Mouse (Mus musculus) gastrocnemius, adult 2 months (tissue): ENCODE measurements around the gene Rad51d. TPM values are rescaled to one million over a fixed set of nuclear protein-coding genes. Genes with fewer than 3 reads are reported as not detected.

Source experiments
- DNase-seq: peaks from one replicate; pipeline ENCODE4 v3.0.0; 2022
- H3K27ac ChIP-seq: fragments of 200-600 bp; 2 replicates; pipeline ENCODE4 v1.8.1; 2022; ENCODE audit warnings: mild to moderate bottlenecking
- H3K4me3 ChIP-seq: fragments of 200-600 bp; 2 replicates; pipeline ENCODE4 v1.8.1; 2022; ENCODE audit warnings: mild to moderate bottlenecking, moderate library complexity
- CTCF ChIP-seq: fragments of 200-600 bp; IDR thresholded peaks from 2 replicates; pipeline ENCODE4 v1.8.1; 2022; ENCODE audit warnings: antibody characterized with exemption, mild to moderate bottlenecking, moderate library complexity
- intact Hi-C: fragments of 180-260 bp; cut with DNase I; formaldehyde crosslinking; loops from one replicate; pipeline ENCODE4 v1.15.1; 2025
- total RNA-seq, 2 experiments: library from RNA; stranded (reverse); gene quantifications; 2 replicates each; pipeline ENCODE4 v1.2.3; 2021

Gene Rad51d
- total RNA-seq, 2 experiments from 2014 or later = 2.7 to 3.6 TPM

DNA sequence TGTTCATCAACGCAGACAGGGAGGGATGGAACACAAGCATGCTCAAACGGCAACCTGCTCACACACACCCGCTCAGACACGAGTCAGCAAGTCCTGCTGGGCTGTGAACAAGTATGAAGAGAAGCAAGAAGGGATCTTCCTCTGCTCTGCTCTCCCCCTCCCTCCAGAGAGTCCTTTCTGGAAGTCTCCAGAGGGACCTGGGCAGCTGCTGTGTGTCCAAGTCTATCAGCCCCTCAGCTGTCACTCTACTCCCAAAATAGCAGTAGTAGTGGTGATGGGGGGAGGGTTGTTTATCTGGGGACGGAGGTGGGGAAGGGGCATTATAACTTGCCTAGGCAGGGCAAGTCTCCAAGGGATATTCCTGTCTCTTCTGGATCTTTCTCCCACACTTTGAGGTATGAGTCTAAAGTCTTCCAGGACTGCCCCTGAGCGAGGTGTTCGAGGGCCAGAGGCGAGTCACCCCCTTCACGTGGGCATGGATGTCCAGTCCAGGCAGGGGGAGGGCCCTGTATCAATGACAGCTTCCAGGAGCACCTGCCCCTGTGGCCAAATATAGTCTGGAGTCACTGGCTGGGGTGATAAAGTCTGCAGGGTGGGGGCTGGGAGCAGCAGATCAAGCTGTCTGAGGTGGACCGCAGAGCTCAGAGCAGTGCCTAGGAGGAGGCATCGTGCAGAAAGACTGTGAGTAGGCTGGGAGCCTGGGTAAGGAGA is 20.4 kb upstream of the Rad51d start:
- DNase-seq = peak; percentile 91
- H3K27ac ChIP-seq = peak overlapping the region; percentile 94
- intact Hi-C loops = loop anchor here (10.0 kb wide), 1 partner anchor 384 kb away; the partner anchor contains the start of gene Ap2b1
- H3K4me3 ChIP-seq = peak overlapping the region; percentile 82
- TF ChIP-seq CTCF = no peak

GRCm38 (mm10) chr11:82910250-82910649 is 19.8 kb upstream of the Rad51d start, which contains the start of gene Unc45b:
Gene Unc45b, plus strand, starts transcription at chr11:82910550.
- intact Hi-C loops = loop anchor here (10.0 kb wide), 1 partner anchor 385 kb away; the partner anchor contains the start of gene Ap2b1
- no peak for TF ChIP-seq CTCF
- H3K4me3 ChIP-seq = peak within 1 kb of the TSS; percentile 82
- H3K27ac ChIP-seq = peak within 1 kb of the TSS; percentile 94
- DNase-seq = no peak

DNA sequence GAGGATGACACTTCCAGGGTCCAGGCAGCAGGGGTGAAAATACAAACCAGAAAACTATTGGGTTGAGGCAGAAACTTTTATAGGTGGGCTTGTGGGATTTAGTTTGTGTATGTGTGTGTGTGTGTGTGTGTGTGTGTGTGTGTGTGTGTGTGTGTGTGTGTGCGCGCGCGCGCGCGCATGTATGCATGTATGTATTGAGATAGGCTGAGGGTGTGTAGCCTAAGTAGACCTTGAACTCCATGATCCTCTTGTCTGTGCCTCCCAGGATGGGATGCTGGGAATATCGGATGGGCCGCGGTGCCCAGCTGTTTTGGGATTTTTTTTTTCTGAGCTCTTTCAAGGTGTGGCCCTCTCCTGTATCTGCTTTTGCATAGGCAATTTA is 18.2 kb upstream of the Rad51d start:
- no peak for DNase-seq
- TF ChIP-seq CTCF = no peak
- Histone ChIP-seq H3K4me3 (peak overlapping the region; percentile 82), H3K27ac (peak overlapping the region; percentile 94)
- intact Hi-C loops = no loop called here

GRCm38 (mm10) chr11:82907651-82908607 is 17.5 kb upstream of the Rad51d start, which contains the start of gene Nle1:
Gene Nle1, minus strand, starts transcription at chr11:82908411.
- H3K27ac ChIP-seq = peak within 1 kb of the TSS; percentile 94
- intact Hi-C loops = no loop called here
- H3K4me3 ChIP-seq = peak within 1 kb of the TSS; percentile 82
- peak; percentile 95 for DNase-seq
- peak; percentile 97 for TF ChIP-seq CTCF

DNA sequence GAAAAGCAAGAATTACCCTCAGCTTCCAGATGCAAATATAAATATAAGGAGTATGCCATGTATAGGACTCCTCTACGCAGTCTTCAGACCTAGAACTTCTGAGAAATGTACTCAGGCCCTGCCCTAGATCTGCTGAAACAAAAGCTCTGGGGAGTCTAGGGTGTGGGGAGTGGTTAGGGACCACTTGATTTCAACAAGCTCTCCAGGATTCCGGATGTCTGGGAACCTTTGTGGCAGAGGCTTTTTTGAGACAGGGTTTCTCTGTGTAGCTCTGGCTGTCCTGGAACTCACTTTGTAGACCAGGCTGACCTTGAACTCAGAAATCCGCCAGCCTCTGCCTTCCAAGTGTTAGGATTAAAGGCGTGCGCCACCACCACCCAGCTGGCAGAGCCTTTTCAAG is 15.4 kb upstream of the Rad51d start:
- Histone ChIP-seq H3K27ac (no peak overlapping the region), H3K4me3 (no peak overlapping the region)
- TF ChIP-seq CTCF = no peak
- intact Hi-C loops = no loop called here
- no peak for DNase-seq

DNA sequence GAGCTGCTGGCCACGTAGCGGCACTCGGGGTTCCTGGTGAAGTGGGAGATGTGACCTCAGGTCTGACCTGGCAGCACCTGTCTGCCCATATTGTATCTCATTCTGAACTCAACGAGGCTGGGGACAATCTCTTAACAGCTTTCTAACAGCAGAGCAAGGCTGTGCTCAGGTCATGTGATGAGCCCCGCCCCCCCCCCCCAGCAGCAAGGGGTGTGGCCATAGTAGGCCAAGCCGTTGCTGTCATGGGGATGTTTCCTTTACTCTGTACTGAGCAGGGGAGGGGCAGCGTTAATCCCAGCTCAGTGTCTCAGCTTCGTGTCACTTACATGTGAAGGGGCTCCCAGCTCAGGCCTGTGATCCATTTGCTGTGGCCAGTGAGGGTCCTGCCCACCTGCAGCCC is 14.5 kb upstream of the Rad51d start:
- intact Hi-C loops = no loop called here
- no peak overlapping the region for H3K4me3 ChIP-seq
- DNase-seq = no peak
- TF ChIP-seq CTCF = no peak
- H3K27ac ChIP-seq = no peak overlapping the region

DNA sequence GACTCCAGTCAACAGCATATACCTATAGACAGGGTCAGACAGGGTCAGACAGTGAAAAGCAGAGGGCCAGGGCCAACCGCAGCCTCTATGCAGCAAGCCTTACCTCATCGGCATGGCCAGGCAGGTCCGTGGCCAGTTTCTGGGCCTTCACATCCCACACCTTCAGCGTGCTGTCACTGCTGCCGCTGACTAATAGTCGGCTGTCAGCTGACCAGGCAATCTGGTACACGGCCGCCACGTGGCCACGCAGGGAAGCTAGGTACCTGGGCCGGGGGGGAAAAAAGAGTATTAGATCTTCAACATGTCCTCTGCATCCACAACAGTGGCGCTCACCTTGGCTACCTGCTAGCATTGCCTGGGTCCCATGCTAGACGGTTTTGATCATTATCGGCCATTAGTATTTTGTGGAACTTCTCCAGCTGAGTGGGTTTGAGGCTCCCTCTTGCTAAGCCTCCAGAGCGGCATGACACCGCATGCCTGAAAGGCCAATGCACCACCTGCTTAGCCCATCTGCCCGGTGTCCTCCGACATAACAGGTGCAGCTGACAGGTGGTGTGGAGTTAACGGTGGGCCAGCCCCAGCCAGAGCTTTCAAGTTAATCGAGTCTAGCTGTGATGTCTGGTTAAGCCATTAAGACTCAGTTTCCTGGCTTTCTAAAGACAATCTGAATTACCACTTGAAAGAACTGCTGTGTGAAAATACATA is 11.3 kb upstream of the Rad51d start:
- Histone ChIP-seq H3K27ac (no peak overlapping the region), H3K4me3 (no peak overlapping the region)
- DNase-seq = no peak
- intact Hi-C loops = no loop called here
- TF ChIP-seq CTCF = no peak

DNA sequence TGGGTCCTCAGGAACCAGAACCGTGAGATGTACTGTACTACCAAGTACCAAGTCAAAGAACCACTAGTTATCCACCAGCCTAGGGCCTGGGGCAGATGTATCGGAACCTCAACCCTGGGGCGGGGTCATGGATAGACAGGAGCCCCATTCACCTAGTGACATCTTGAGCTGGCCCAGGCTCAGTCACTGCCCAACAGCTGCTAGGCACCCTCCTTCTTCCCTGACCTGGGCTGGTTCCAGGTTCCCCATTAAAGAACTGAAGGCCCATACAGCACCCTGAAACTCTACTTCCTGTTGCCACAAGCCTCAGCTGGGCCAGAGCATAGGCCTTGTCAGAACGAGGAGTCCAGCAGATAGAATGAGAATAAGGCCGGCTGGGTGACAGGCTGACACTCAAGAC is 9.3 kb upstream of the Rad51d start:
- no peak for TF ChIP-seq CTCF
- Histone ChIP-seq H3K4me3 (no peak overlapping the region), H3K27ac (no peak overlapping the region)
- intact Hi-C loops = no loop called here
- no peak for DNase-seq

DNA sequence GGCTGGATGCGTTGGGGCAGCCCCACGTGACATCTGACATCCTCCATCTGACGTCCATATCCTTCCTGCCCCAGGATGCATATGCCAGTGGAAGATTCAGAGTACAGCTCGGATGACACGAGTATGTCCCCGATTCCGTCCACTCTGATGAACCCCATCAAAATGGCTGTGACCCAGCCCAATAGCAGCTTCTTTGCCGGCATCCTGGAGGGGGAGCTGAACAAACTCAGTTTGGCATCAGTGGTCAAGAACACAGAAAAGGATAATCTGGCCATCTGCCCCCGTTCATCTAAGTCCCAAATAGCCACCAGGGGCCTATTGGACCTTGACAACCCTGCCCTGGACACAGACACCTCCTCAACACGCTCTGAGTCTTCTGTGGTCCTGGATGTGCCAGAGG is 7.1 kb upstream of the Rad51d start:
- intact Hi-C loops = no loop called here
- Histone ChIP-seq H3K4me3 (no peak overlapping the region), H3K27ac (no peak overlapping the region)
- no peak for TF ChIP-seq CTCF
- no peak for DNase-seq

- no peak within 1 kb of the TSS for H3K27ac ChIP-seq
- intact Hi-C loops = loop anchor here (5.0 kb wide), 2 partner anchors 130 to 655 kb away; partner anchors contain the start of genes Cct6b and Zfp830
- no peak for DNase-seq
- TF ChIP-seq CTCF = no peak
- H3K4me3 ChIP-seq = no peak within 1 kb of the TSS
Measured at GRCm38 (mm10) chr11:82891936-82892335, 1.5 kb upstream of the Rad51d start, which contains the start of gene Fndc8. Gene Fndc8, plus strand, starts transcription at chr11:82892124.

- Histone ChIP-seq H3K4me3 (peak overlapping the region; percentile 96), H3K27ac (peak overlapping the region; percentile 86)
- intact Hi-C loops = loop anchor here (1.0 to 5.0 kb wide), 5 partner anchors 72 to 652 kb away; partner anchors contain the start of genes Cct6b and Zfp830
- peak; percentile 31 for DNase-seq
- TF ChIP-seq CTCF = no peak
Measured at GRCm38 (mm10) chr11:82889524-82890341, 681 bp downstream of the Rad51d start.
